Mouse (Mus musculus) MEL-GATA-1-ER (cell line): ENCODE measurements around the gene Tulp4.
"Not testable (repeated sequence)": the region's sequence is repeated elsewhere in the genome, so short reads cannot be mapped to it uniquely, and the experiment has no call there.

Experiments
- DNase-seq: peaks from one replicate; pipeline ENCODE4 v3.0.0-alpha.2; 2012; ENCODE audit warnings: low read depth; ENCODE audit errors: extremely low read depth

Tulp4 gene

GRCm38 (mm10) chr17:6187183-6187582 is 80.9 kb downstream of the Tulp4 start:
- no peak for DNase-seq

GRCm38 (mm10) chr17:6189207-6189606 is 83.0 kb downstream of the Tulp4 start:
- no peak for DNase-seq

- DNase-seq: no peak
These were observed 86.0 kb downstream of the Tulp4 start for GRCm38 (mm10) chr17:6192275-6192674.

DNA sequence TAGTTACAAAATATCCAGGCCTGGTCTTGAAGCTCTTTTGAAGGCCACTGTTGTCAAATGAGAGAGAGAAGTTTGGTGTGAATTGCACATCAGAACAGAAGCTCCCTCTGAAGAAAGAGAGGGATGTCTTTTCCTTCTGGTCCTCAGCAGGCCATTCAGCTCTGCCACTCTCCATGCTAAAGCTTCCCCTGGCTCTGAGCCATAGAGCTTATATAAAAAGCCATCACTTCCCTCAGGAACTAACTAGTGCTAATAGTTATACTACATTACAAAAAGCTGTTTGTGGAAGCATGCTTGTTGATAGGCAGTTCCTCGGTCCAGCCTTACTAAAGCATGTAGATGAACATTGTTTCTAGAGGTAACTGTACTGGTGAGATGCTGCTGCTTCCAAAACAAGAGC is 89.2 kb downstream of the Tulp4 start:
- no peak for DNase-seq

DNA sequence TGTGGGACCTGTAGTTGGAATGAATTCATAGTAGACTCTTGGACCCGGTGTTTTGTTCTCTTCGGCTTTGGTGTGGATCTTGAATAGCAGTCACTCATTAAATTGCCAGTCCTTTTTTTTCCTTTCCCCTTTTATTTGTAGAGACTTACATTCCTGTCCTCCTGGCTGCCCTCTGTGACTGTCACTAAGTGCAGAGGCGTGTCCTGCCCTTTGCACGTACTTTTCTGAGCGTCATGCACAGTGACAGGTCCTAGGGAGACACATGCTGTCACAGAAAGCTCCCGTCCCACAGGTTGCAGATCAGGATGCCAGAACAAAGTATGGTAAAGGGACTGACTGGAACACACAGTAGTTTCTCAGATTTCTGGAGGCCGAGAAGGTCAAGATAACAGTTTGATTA is 91.3 kb downstream of the Tulp4 start:
- no peak for DNase-seq

GRCm38 (mm10) chr17:6198670-6199069 is 92.4 kb downstream of the Tulp4 start:
- no peak for DNase-seq

GRCm38 (mm10) chr17:6199166-6199565 is 92.9 kb downstream of the Tulp4 start:
- no peak for DNase-seq

GRCm38 (mm10) chr17:6201522-6202250 is 95.4 kb downstream of the Tulp4 start:
- DNase-seq: no peak

GRCm38 (mm10) chr17:6202389-6203110 is 96.3 kb downstream of the Tulp4 start:
- DNase-seq: no peak

- DNase-seq: no peak
These were observed 96.9 kb downstream of the Tulp4 start for GRCm38 (mm10) chr17:6203126-6203525.

- no peak for DNase-seq
These were observed 97.6 kb downstream of the Tulp4 start for GRCm38 (mm10) chr17:6203795-6204194.

GRCm38 (mm10) chr17:6211721-6212120 is 105.5 kb downstream of the Tulp4 start:
- no peak for DNase-seq

DNA sequence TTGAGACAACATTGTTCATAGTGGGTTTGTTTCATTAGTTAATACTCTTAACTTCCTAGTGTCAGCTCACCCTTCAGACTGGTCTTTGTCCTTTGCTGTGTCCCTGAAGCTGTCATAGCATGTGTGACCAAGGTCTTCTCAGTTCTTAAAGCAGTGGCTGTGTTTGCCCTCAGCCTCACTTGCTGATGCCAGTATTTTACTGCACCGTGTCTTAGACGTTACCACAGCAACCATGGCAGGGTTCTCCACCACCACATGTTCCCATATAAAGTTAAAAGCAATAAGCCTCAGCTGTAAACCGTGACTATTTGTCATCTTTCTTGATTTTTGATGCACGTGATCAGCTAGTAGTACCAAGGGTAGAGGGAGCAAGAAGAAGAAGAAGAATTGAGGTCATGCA is 109.4 kb downstream of the Tulp4 start:
- no peak for DNase-seq

GRCm38 (mm10) chr17:6216514-6216913 is 110.3 kb downstream of the Tulp4 start:
- DNase-seq: no peak

- not testable (repeated sequence) for DNase-seq
These were observed 126.4 kb downstream of the Tulp4 start for GRCm38 (mm10) chr17:6232633-6233032.

DNA sequence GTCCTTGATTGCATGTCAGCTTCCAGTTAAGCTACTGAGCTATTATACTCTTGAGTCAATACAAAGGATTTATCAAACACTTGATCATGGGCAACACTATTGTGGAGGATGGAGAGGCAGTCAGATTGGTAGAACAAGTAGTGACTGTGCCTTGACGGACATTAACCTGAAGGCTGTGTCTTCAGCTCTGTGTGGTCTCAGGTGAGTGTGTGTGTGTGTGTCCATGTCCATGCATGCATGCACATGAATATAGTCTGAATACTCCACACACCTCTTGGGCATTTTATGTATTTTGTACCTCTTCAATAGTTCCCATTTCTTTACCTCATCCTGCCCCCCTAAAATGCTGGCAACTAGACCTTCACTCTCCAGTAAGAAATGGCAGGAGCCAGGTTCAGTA is 145.1 kb downstream of the Tulp4 start:
- not testable (repeated sequence) for DNase-seq

DNA sequence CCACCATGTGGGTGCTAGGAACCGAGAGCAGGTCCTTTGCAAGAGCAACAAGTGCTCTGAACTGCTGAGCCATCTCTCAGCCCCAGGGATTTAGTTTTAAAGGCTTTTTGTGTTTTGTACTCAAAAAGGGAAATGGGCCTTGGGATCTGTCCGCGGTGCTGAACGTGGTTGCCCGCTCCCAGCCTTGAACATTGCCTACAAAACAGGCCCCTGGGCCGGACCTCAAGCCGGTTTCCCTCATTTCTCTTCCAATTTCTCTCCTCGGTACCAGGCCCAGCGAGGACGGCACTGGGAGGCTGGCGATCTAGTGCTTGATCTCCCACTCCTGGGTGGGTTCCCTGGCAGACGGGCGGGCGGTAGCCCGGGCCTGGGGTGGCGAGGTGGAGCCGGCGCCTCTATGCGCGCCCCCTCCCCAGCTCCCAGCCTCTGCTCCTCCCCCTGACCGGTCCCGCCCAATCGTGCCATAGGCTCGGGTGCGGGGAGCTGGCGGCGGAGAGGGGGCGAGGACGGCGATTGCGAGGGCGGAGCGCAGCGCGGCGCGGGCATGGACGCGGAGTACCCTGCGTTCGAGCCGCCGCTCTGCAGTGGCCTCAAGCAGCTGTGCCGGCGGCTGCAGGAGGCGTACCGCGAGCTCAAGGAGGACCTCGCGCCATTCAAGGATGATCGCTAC is 150.3 kb downstream of the Tulp4 start, which contains the start of gene Tmem181a:
Tmem181a (plus strand) TSS at position 461 of the 670 bp plus-strand sequence.
- not testable (repeated sequence) for DNase-seq

GRCm38 (mm10) chr17:6257070-6257456 is 150.8 kb downstream of the Tulp4 start:
- not testable (repeated sequence) for DNase-seq

DNA sequence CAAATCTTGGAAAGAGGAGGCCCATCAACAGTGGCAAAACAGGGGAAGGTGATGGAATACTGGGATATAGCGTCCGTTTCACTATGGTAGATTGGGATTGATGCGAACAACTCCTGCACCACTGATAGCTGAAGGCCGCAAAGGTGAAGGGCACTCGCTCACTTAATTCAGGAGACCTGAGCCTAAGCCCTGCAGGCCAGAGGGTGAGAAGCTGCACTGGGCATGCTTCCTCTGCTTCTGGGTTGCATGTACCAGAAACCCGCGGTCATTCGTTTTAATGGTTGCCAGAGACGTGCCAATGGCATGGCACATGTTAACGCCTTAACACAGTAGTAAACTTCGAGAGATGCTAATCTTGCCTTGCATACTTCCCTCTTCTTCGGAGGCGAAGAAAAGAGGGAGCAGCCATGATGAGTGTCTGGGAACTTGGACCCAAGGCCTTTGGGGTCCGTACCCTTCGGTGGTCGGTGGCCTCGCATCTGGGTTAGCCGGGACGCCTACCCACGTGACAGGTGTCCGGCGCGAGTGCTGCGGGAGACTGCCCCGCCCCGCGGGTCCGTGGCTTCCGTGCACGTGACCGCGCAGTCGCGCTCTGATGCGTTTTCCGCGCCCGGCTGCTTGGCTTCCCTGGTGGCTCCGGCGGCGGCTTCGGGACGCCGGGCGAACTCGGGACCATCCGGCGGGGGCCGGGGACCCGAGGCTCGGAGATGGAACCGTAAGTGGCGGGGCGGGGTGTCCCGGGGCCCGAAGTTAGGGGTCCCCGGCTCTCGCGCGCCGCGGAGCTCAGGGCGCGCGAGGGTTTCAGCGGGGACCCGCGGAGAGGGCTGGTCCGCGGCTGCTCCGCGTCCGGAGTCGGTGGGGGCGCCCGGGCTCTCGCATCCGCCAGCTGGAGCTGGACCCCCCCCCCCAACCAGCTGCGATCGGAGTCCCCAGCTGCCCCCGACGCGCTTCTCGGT is 163.9 kb downstream of the Tulp4 start:
- not testable (repeated sequence) for DNase-seq

- not testable (repeated sequence) for DNase-seq
These were observed 164.6 kb downstream of the Tulp4 start for GRCm38 (mm10) chr17:6270840-6271239.

- not testable (repeated sequence) for DNase-seq
These were observed 165.7 kb downstream of the Tulp4 start for GRCm38 (mm10) chr17:6271970-6272369.
